Mouse (Mus musculus): Measurements from ENCODE around the gene Atg9b.

GRCm38 (mm10) chr5:24425421-24426036, 33.6 kb upstream of the Atg9b start:
- TF ChIP-seq POLR2A (IDR thresholded peaks at IDR 0.05; ENCODE audit: borderline replicate concordance, extremely low read depth, insufficient read depth, insufficient read length, poor library complexity, severe bottlenecking) = no peak
- 0 out of 2 replicates have a peak, but pooled peaks have one; percentile 15 for TF ChIP-seq CTCF (IDR thresholded peaks at IDR 0.05; ENCODE audit: borderline replicate concordance, extremely low read depth, insufficient read depth, insufficient read length)

Measured in brain, embryonic 14.5 days (tissue).